Mouse (Mus musculus): Measurements from ENCODE around the gene Limch1.

The Limch1 gene

DNA sequence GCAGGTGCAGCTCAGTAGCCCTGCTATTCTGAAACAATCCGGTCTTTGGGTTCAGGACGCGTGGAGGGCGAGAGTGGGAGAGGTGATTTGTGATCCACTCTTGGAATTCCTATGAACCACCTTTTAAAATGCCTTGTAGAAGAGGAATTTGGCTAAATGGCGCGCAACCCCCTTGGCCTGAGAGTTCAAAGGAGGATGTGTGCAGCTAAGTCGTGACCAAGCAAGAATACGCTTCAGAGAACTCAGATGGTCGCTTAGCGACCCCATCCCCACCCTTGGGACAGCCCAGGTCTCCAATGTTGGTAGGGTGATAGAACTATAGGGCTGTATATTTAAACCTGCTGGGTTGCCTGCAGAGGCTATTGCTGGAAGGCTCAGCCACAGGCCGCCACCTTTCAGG is 1.1 kb downstream of the Limch1 start:
- DNase-seq (ENCODE audit: low read depth, low spot score): no peak

GRCm38 (mm10) chr5:66747761-66748430 is 2.3 kb downstream of the Limch1 start:
- no peak for DNase-seq (ENCODE audit: low read depth, low spot score)

GRCm38 (mm10) chr5:66748448-66749115 is 3.0 kb downstream of the Limch1 start:
- no peak for DNase-seq (ENCODE audit: low read depth, low spot score)

DNA sequence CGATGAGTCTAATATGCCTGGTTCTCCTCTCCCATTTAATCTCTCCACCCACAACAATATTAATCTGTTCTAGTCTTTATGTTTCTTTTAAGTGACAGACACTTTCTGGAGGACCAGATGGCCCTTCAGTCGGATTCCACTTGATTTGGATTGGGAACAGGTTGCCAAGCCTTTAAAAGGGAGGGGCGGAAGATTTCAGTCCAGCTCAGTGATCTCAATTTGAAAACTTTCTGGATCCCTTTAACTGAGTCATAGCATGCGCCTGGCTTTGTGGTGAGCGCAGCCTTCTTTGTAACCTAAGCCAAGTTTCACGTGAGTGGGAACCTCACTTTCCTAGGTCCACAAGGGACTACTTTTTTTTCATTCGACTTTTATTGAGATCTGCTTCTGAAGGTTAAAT is 5.0 kb downstream of the Limch1 start:
- no peak for DNase-seq (ENCODE audit: low read depth, low spot score)

GRCm38 (mm10) chr5:66751332-66751980 is 5.8 kb downstream of the Limch1 start:
- no peak for DNase-seq (ENCODE audit: low read depth, low spot score)

DNA sequence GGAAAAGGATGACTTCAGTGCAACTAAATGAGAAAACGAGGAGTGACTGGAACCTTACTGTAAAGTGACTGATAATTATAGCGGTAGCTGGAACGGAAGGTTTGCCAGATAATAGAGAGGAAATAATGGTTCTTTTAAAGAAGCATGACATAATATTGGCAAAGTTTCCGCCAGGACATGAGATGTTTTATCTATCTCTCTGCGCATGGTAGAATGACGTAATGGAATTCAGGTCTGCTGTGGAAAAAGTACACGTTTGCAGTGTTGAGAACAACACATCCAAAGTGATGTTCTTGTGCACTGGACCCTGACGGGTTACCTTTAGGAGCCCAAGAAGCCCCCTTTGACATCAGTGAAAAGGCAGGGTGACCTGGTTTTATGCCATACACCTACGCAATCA is 8.0 kb downstream of the Limch1 start:
- DNase-seq (ENCODE audit: low read depth, low spot score): no peak

- no peak for DNase-seq (ENCODE audit: low read depth, low spot score)
These were observed 11.4 kb downstream of the Limch1 start for GRCm38 (mm10) chr5:66756821-66757705.

GRCm38 (mm10) chr5:66757706-66758237 is 12.1 kb downstream of the Limch1 start:
- no peak for DNase-seq (ENCODE audit: low read depth, low spot score)

GRCm38 (mm10) chr5:66759354-66759753 is 13.7 kb downstream of the Limch1 start:
- DNase-seq (ENCODE audit: low read depth, low spot score): no peak

GRCm38 (mm10) chr5:66760747-66761146 is 15.1 kb downstream of the Limch1 start:
- DNase-seq (ENCODE audit: low read depth, low spot score): no peak

GRCm38 (mm10) chr5:66762006-66762405 is 16.4 kb downstream of the Limch1 start:
- DNase-seq (ENCODE audit: low read depth, low spot score): no peak

DNA sequence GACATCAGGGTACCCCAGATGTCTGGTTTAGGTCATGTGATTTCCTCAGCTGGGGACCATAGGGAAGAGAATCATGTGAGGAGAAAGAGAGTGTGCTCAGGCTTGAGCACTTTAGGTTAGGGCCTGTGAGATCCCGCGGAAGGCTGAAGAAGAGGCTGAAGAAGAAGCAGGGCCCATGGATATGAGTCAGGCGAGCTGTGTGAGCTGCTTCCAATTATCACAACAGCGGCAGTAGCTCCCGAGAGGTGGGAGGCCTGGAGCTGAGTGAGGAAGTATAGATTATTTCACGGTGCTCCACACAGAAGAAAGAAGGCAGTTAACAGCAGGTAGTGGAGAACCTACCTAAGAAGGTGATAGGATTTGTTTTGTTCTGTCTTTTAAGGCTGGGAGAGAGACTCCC is 18.5 kb downstream of the Limch1 start:
- DNase-seq (ENCODE audit: low read depth, low spot score): no peak

DNA sequence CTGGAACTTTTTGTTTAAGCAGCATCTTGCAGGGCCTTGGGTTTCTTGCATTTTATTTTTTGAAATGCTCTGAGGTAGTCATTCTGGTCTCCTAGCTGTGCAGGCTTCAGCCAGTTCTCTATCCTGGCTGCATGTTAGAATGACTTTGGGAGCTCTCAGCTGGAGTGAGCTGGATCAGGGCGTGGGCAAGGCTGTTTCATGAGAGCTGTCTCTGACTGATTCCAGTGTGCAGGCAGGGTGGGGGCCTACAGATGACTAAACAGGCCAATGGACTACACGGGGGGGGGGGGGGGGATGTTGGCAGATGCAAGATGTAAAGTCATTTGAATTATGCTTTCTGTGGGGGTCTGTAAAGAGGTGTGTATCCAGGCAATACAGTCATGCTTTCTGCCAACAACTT is 20.3 kb downstream of the Limch1 start:
- no peak for DNase-seq (ENCODE audit: low read depth, low spot score)

DNA sequence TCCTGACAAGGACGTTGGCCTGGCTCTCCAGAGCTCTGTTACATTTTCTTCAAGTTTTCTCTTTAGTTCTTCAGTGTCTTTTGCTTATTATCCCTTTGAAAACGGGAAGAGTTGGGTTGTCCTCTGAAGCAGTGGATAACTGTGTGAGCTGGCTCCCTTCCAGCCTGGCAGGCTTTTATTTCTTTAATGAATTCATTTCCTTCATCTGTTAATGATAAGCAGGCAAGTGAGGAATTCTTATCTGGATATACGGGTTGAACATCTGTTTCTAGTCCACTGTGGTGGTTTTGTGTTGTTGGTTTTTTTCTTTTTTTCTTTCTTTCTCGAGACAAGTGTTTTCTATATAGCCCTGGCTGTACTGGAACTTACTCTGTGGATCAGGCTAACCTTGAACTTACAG is 22.4 kb downstream of the Limch1 start:
- no peak for DNase-seq (ENCODE audit: low read depth, low spot score)

DNA sequence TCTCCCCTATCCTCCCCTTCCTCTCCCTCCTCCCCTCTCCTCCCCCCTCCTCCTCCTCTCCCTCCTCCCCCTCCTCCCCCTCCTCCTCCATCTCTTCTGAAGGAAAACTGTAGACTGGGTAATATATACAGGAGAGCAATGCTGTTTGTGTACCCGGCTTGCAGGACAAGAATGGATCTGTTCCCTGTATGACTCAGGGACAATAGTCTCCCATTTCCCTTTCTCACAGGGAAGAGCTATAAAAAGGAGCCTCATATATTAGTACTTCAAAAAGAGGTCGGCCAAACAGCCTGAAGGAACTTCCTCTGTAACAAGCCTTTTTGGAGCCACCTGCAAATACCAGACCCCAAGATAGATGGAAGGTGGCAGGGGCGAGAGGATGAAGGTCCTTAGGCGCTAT is 23.4 kb downstream of the Limch1 start:
- no peak for DNase-seq (ENCODE audit: low read depth, low spot score)

- no peak for DNase-seq (ENCODE audit: low read depth, low spot score)
These were observed 23.9 kb downstream of the Limch1 start for GRCm38 (mm10) chr5:66769558-66769957.

DNA sequence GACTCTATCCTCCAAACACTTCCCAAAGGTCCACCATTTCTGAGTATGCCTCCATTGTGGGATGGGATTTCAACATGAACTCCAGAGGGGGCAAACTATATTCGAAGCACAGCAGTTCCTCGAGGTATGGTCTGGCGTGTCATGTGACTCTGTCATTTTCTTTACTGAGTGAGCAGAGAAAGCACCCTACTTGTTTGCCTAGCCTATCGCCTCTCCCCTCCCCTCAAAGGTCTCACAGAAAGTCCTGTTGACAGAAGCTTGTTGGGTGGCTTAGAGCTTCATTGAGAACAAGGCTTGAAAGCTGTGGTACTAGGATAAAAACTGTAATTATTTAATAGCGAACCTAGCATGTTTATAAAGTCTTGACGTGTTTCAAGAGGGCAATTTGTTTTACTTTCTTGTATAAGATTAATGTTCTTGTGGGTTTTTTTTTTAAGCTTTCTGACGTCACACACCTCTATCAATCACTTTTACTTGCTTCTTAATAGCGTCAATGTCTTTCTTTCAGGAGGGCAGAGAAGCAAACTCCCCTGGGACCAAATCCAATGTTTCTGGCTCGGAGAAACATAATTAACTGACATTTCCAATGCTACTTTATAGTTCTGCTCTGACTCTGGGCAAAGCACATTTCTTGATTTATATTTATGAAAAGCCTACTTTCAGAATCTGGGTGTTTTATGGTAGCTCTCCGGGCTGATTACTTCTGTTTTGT is 32.5 kb downstream of the Limch1 start:
- no peak for DNase-seq (ENCODE audit: low read depth, low spot score)

- DNase-seq (ENCODE audit: low read depth, low spot score): no peak
These were observed 34.7 kb downstream of the Limch1 start for GRCm38 (mm10) chr5:66780371-66780770.

DNA sequence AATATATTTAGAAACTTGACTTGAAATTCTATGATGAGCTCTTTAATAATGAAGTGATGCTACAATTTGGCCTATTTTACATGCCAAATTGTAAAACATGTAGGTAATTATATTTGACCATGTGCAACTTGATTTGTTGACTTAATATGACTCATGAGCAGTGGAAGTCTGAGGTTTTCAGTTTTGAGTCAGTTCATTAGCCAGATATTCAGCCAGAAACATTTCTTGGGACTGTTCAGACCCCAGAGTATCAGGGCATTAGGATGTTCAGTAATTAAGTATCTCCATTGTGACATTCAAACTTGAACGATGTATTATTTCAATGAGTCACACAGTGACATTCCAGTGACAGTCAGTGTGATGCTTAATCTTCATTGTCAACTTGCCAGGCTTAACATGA is 35.9 kb downstream of the Limch1 start:
- DNase-seq (ENCODE audit: low read depth, low spot score): no peak

DNA sequence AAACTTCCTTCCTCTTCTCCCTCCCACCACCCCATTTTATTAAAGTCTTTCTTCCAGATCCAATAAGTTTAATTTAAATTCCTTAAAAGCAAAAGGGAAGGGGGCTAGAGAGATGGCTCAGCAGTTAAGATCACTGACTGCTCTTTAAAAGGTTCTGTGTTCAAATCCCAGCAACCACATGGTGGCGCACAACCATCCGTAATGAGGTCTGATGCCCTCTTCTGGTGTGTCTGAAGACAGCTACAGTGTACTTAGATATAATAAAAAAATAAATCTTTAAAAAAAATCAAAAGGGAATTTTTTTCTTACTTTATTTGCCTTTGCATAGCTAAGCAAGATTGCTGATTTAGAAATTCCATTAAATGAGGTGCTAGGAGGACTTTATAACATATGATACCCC is 37.2 kb downstream of the Limch1 start:
- no peak for DNase-seq (ENCODE audit: low read depth, low spot score)

All from CD4-positive helper T cell, adult 2 months (primary cell).